Mouse (Mus musculus): ENCODE measurements at regions not wholly inside any gene's neighbourhood (a gene's known extent, or its start where the extent isn't known, plus 50 kb on each side); places are given as distances from the start of the nearest gene placed in this dataset.

DNA sequence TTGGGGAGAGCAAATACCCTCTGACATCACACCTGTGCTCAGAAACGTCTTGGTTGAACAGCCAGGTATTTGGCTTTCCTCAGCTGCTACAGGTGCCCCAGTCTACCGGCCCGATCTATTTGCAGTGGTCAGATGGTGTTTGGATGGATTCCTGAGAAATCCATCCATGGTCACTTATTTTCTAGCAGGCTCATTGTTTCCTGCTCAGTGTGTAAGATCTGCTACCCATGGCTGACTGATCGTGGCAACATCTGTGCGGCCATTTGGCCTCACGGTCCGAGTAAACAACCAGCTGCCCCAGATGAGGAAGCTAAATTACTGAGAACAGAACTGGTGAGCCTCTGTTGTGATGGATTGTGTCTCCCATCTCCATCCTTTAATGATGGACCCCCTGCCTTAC is 1248.8 kb upstream of the A1bg start:
- no peak for DNase-seq (ENCODE audit: low spot score in 2 of 2)

DNA sequence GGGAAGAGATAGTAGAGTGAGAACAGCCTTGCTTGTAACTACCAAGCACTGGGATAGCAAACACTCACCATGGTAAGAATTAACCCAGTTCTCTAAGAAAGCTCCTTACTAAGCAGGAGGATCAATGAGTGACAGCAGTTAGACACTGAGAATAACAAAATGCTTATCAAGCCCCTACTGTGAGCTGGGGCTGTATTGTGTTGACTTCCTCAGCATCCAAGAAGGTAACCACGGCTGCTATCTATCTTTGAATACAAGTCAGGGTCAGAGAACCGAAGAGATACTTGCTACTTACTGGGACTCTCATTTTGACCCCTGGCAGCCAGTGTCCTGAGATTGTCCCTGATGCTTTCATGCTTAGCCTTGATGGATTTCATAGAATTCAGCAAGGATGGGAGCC is 1248.4 kb upstream of the A1bg start:
- no peak for DNase-seq (ENCODE audit: low spot score in 2 of 2)

DNA sequence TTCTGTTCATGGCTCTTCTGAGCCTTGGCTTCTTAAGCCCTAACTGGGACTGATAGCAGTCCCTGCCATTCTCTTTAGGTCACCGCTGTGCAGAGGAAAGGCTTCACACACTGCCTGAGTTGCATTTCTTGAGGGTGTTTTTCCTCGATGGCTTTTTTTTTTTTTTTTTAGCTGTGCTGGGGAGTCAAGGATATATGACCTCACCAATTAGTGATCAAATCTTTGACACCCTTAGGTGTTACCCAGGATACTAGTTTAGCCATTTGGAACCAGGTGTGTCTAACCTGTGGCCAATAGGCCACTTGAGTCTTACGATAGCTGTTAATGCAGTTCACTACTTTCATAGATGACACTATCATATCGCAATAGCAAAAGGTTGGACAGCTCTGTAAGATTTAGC is 1247.5 kb upstream of the A1bg start:
- DNase-seq (ENCODE audit: low spot score in 2 of 2): no peak

DNA sequence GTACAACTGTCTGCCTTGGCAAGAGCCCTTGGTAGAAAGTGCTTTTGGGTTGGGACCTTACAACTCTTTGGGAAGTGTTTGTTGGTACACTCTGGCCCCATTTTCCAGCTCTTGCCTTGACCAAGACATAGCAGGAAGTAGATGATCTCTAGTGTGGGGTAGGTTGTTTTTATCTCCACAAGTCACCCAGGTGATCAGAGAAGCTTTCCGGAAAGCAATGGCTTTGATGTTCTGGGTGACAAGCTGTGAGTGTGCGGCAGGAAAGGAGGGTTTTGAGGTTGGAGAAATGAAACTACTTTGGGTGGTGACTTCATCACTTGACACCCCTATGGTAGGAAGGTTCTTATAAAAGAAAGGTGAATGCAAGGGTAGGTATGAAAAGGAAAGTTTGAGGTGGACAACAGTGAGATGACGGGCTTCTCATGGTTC is 1246.8 kb upstream of the A1bg start:
- DNase-seq (ENCODE audit: low spot score in 2 of 2): no peak

DNA sequence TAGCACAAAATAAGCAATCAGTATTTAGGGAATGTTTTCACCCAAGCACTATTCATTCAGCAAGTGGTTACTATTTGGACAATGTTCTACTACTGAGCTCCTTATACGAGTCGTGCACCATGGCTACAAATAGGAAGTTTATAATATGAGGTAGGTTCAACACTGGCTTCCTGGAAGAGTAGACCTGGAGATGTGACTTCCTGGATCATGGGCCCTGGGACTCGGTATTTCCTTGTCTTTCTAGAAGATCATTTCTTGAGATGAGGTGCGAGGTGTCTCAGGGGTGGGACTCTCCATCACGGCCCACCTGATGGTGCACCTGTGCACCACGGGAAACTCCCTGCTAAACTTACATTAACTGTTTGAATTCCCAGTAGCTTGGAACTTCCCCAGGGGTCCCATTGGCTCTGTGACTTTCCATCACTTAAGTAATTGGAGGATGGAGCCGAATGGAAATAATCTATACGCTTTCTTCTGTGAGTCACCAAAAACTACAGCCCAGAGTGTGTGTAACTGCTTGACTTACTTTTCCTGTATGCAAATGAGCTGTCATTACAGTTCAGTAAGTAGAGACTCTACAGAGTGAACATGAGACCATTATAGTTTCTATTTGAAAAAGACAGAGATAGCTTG is 1246.3 kb upstream of the A1bg start:
- DNase-seq (ENCODE audit: low spot score in 2 of 2): no peak

DNA sequence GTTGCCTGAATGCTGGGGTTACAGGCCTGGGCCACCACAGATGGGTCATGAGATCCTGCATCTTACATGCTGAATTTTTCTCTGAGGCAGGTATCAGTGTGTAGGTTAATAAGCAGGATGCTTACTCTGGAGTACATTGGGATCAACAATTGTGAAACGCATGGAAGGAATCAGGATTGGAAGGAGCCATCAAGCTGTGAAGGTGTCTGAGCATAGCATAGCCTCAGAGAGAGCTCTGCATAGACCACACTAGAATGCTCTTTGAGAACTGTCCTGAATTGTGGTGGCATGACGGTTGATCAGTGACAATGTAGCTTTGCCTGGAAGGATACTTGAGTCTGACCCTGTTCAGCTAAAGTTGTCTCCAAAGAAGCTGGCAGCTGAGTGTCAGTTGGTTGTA is 1245.7 kb upstream of the A1bg start:
- no peak for DNase-seq (ENCODE audit: low spot score in 2 of 2)

DNA sequence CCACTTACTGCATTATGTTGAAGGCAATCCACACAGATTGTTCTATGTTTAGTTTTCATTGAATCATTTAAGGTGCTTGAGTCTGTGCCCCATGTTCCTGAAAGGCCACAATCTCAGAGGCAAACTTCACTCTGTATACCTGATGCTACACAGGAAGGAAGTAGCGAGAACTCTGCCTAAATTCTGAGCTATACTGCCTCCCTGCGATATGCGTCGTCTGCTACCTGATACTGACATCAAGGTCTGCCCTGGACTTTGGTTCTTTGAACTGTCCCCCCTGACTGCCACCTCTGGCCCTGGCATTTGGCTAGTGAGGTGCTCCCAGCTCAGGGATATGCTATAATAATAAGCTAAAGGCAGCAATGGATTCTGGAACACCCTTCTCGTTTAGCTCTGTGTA is 1244.0 kb upstream of the A1bg start:
- no peak for DNase-seq (ENCODE audit: low spot score in 2 of 2)

DNA sequence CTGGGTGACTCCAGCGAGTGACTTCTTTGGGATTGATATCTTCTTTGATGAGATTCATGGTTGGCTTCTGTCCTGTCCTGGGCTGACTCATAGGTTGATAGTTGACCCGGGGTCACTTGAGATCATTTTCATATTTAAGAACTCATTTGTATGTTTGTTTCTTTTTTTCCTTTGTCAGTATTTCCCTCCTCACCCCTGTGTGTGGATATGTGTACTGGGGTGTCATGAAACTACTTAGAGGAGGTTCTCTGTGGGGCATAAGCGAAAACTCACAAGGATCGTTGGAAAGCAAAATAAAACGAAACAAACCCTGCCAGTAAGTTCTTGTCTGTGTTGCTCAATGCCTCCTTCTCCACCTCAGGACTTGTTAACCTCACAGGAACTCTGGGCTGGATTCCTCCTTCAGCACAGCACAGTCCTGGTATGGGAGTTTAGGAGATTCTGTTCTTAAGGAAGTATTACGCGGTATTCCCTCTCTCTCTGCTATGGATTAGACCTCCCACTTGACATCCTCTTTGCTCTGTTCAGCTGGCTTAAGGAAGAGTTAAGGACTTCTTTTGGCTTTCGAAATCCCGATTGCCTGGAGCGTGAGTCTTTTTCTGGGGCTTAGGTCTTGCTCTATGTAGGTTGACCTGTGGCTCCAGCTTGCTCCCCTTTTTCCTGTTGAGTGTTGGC is 1243.2 kb upstream of the A1bg start:
- DNase-seq (ENCODE audit: low spot score in 2 of 2): no peak

DNA sequence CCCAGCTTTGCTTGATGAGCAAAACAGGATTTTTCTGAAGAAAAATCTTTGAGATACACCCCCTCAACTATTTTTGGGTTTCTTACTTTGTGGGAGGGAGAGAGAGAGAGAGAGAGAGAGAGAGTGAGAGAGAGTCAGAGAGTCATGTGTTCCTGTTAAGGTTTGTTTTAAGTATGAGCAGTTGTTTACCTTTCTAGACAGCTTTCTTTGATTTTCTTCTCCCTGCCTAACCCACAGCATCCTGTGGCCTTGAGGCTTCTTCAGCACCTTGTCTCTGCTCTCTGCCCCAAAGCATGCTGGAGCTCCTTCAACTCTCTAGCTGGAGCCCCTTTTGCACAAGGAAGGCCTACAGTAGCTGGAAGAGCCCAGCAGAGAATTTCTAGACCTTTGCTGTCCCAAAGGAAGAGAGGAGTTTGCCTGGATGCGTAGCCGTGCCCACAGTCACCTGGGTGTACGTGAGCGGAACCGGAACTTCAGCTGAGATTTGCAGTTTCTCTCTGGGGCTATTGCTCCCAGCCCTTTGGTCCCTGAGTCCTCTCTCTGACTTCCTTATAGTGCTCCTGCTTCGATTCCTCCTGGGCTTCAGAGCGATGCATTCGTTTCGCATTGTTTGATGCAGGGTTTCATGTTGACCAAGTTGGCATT is 1242.1 kb upstream of the A1bg start:
- no peak for DNase-seq (ENCODE audit: low spot score in 2 of 2)

DNA sequence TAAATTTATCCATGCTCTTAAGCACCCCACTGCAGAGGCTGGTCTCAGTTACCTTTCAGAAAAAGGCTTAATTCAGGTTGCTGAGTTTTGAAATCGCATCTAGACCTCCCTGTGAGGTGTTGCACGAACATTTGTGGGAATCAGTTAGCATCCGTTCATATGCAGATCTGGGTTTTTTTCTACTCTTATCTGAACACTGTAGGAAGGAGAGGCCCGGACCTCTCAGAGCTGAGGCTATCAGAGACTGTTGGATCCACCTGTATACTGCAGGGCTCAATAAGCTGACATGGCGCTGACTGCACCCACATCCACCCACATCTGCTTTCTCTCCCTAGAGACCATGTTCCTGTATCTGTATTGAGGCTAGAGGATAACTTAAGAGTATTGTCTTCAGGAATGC is 1240.4 kb upstream of the A1bg start:
- DNase-seq (ENCODE audit: low spot score in 2 of 2): no peak

DNA sequence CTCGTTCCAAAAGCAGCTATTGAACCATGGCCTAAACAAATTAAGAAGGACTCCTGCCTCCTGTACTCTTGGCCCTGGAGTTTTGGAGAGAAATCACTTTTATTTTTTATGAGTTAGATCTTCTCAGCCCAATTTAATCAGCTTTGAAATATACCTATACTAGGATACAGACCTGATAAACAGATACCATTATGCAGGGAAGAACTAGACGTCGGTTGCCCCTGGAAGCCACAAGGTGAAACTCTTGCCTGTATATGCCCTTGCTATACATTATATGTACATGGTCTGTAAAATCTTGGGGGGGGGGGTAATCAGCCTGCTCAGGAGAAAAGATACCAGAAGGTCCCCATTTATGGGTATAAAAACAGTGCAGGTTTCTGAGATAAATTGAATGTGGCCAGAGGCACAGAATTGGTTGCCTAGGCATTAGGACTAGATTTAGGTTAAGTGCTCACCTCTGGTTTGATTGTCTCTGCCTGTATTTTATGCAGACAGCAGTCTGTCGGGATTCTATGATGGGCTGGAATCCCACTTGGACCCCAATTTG is 1239.9 kb upstream of the A1bg start:
- DNase-seq (ENCODE audit: low spot score in 2 of 2): no peak

DNA sequence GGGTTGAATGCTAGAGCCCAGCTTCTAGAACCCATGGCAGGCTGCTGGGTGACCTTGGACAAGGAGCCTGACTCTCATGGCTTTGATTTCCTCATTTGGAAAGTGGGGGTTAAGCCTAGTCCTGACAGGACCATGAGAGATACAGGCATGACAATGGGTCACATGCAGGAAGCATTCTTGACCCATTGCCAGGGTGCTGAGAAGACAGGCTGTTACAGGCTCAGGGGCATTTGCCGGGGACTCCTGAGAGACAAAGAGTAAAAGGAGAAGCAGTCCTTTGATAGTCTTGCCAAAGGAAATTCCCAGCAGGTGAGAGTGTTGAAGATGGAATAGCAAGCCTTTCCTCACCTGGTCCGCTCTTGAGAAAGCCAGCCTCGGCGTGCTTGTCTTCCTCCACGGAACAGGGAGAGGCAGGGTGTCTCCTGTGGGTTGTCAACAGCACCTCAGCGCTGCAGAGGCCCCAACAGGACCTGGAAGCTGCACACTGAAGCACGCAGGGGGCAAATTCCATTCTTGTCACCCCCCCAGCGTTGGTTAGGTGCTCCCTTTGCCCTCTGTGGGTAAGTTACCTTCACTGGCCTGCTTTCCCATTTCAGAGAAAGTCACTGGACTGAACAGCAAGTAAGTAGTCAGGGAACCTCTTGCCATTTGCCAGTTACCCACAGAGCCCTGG is 1239.3 kb upstream of the A1bg start:
- DNase-seq (ENCODE audit: low spot score in 2 of 2): peak in 1 of 2 experiments; percentile 19

DNA sequence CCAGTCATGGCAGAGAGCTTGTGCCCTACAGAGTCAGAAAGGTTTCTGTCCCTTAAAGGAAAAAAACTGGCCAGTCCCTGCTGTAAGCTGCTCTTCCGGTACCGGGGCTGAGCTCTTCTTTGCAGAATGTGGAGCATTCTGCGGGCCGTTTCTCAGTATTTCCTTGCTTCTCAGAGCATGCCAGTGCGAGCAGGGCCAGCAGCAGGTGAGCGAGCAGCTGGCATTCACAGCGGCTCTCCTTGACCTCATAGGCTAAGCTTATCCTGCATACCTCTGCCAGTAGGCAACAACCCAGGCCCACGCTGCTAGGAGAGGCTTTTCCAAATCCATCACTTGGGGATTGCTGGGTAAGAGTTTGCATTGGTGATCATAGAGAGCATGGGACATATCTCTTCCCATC is 1238.2 kb upstream of the A1bg start:
- no peak for DNase-seq (ENCODE audit: low spot score in 2 of 2)

DNA sequence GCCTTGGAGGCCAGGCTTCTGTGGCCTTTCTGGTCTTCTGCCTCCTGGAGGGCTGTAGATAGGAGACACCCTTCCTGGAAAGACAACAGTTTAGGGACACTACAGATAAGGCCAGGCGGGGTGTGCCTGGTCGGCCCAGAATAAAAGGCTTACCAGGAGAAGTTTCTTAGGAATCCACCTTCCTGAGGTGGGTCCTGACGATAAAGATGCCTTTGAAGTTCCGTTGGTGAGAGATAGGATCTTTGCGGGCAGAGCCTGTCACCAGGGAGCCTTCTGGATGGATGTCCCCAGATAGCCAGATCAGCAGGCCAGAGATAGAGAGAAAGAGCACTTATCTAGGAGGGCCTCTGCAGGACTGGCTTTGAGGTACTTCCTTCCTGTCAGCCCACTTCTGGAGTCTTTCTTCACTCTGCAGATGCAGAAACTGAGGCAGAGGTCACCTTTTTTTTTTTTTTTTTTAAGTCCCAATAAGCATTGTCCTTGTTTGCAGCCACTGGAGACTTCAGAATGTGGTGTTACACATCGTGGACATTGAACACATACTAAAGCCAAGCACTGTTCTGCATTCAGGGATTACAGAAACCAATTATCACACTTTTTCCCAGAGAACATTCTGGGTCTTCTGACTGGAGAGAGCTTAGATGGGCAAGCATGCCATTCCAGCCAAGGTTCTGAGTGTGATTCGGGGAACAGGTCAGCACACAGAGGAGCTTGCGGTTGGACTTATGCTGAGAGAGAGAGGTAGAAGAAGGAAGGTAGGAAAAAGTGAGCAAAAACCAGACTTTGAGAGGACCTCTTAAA is 1236.3 kb upstream of the A1bg start:
- no peak for DNase-seq (ENCODE audit: low spot score in 2 of 2)

DNA sequence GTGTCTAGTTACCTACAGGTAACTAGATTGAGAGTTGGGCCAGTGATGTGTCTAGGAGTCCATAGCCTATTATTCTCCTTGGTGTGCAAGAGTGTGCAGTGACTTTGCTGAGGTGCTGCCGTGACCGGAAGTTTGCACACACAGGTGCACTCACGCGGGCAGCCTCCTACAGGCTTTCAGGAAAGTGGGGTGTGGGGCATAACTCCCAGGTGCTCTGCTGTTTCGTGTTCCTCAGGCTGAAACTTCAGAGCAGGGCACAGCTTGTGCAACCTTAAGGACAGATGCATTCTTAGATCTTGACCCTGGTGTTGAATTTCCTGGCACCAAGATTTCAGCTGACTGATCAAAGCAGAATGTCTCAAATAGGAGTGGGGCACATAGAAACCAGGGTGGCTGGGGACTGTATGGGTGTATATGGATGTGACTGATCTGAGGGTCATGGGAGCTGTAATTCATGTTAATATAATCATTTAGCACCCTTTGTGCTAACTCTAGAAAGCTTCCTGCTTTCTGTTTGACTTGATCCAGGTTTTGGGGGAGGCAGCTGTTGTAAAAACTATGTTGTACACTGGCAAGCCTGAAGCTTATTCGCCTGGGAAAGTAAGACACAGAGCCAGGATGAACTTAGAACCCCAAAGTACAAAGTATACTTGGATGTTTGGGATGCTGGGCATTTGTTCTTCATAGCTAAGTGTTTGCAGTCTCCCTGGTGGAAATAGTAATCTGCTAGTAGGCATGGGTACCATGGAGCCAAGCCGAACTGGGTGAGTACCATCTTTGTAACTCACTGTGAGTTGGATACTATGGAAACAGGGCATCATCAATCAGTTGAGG is 1234.6 kb upstream of the A1bg start:
- no peak for DNase-seq (ENCODE audit: low spot score in 2 of 2)

DNA sequence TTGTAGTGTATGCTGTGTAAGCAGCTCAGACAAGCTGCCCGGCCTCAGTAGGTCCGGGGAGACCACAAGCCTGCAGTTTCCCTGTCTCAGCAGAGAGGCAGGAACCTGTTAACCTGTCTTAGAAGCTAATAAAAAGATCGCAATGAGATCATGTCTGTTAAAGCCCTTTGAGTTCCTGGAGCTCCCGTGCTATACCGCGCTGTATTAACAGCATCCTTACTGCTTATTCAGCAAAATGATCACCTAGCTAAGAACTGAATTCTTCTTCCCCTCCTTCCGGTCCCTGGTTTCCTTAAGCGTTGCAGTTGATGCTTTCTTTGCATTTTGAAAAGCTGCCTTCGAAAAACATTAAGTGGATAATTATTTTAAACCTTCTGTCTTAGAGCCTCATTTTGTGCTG is 1230.4 kb upstream of the A1bg start:
- no peak for DNase-seq (ENCODE audit: low spot score in 2 of 2)

DNA sequence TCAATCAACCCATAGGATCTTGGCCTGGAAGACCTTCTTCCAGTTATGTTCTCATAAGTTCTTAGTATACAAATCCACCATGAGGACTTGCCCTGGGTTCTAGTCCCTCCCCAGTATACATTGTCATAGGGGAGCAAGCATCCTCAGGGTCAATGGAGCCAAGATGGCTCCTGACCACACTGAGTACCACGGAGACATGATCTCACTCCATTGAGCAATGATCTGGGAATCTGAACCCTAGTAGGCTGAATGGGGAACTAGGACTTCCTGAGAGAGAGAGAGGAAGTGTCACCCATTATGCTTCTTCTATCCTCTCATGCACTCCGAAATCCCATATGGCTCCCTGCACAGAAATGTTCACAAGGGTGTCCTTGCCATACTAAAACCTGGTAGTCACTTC is 1229.3 kb upstream of the A1bg start:
- no peak for DNase-seq (ENCODE audit: low spot score in 2 of 2)

DNA sequence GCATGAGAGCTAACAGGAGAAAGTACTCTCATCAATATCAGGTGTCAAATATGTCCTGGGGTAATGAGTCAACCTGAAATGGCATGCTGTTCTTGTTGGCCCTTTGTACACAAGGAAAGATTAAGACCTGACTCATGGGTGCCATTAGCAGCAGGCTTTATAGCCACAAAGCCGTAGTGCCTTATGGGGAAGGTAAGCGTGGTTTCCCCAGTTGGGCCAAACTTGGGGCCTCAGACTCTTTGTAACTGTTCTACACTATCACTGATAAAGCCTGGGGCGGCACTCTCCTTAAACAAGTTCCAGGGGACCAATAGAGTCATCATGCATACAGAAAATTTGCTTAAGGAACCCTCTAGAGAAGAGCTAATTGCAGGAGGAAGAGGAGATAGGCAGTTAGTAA is 1228.9 kb upstream of the A1bg start:
- no peak for DNase-seq (ENCODE audit: low spot score in 2 of 2)

DNA sequence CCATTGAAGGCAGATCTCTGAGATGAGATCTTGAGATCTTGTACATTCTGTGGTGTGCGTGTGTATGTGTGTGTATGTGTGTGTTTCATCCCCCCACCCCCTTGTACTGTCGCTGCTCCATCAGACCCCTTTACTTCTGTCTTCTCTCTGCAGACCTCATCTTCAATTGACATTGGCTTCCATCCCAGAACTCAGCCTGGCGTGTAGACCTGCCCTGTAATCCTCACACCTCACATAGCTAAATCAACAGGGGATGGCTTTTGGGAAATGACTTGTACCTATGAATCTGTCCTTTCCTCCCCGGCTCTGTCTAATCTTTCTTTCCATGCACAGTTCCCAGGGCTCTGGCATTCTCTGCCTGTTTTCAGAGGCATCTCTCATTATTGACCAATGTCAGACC is 1227.5 kb upstream of the A1bg start:
- DNase-seq (ENCODE audit: low spot score in 2 of 2): no peak

DNA sequence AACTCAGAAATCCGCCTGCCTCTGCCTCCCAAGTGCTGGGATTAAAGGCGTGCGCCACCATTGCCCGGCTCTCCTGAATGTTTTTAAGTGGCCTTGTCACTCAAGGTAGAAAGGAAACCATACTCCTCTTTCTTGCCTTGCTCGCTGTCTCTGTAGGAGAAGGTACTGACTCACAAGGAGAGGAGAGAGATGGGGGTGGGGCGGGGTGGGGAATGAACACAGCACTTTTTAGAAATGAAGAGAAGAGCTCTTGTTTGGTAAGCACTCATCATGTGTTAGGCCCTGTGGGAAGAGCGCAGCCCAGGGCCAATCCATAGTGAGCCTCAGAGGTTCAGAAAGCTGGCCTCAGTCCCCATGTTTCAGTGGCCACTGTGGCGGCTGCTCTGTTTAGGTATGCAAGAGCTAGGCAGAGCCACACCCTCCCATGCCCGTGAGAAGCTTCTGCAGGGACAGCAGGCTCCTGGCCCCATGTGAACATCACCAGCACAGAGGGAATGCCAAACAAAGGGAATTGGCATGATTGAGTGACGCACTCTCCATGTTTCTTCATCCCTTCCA is 1225.9 kb upstream of the A1bg start:
- DNase-seq (ENCODE audit: low spot score in 2 of 2): no peak
